Mouse (Mus musculus): ENCODE data around the gene Fgd3.

DNA sequence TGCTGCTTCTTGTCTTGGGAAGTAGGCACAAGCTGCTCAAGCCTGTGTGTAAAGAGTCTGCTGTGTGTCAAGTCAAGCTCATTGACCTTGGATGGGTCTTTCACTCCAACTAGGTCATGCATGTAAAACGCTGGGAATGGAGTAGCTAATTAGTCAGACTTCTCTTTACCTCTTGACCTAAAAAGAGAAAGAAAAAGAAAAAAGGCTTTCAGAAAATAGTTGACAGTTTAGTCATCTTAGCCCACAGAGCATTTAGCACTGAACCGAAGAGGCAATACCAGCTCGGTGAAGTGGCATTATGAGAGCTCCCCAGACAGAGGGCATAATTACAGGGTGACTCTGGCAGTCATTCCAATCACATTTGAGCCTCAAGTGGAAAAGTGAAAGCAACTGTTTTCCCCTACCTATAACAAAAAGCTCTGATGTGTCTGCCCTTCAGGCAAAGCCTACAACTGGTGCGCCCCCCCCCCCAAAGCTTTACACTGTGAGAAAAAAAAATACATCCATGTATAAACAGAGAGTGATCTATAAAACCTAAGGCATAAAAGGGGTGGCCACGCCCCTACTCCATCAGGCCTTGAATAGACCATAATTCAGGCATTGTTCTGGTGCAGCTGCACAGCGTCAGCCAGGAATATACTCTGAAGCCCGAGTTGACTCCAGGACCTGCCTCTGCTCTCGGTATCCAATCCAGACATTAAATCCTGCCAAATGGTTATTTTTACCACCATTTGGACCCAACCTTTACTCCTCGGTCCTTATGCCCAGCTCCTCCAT is 3.5 kb downstream of the Fgd3 start:
- TF ChIP-seq POLR2A (IDR thresholded peaks at IDR 0.05; ENCODE audit: low read depth, low read length) (no peak), CTCF (IDR thresholded peaks at IDR 0.05; ENCODE audit: extremely low read depth, insufficient read depth, insufficient read length, insufficient replicate concordance) (no peak)

All from spleen, adult 2 months (tissue).